Mouse (Mus musculus) brain, embryonic 14.5 days (tissue): Measurements from ENCODE around the gene Crb2. TPM values are rescaled to one million over a fixed set of nuclear protein-coding genes. Genes with fewer than 3 reads are reported as not detected.
A peak's percentile ranks its signal among the peaks of the same experiment; 100 is the strongest.

ENCODE experiments used
- DNase-seq: peaks from one replicate; pipeline ENCODE4 v3.0.0-alpha.2; 2011; ENCODE audit warnings: low read depth
- CTCF ChIP-seq: fragments of 200-500 bp; IDR thresholded peaks from 2 replicates; pipeline ENCODE4 v1.5.1; 2012; ENCODE audit warnings: inconsistent platforms, mild to moderate bottlenecking, moderate library complexity, borderline replicate concordance; ENCODE audit not compliant: insufficient read depth, insufficient read length; ENCODE audit errors: extremely low read depth
- POLR2A ChIP-seq: fragments of 200-500 bp; IDR thresholded peaks from 2 replicates; pipeline ENCODE4 v1.6.1; 2012; ENCODE audit warnings: mild to moderate bottlenecking, inconsistent platforms, borderline replicate concordance; ENCODE audit not compliant: poor library complexity, insufficient read depth, insufficient read length, severe bottlenecking; ENCODE audit errors: extremely low read depth
- polyA plus RNA-seq: library from polyadenylated mRNA; depleted of rRNA; stranded (reverse); fragments of >200 nt; gene quantifications from 2 replicates; pipeline ENCODE4 v1.2.3, GENCODE M21; 2012

Crb2 gene
- polyA plus RNA-seq, 1 experiment: 11.3 TPM

DNA sequence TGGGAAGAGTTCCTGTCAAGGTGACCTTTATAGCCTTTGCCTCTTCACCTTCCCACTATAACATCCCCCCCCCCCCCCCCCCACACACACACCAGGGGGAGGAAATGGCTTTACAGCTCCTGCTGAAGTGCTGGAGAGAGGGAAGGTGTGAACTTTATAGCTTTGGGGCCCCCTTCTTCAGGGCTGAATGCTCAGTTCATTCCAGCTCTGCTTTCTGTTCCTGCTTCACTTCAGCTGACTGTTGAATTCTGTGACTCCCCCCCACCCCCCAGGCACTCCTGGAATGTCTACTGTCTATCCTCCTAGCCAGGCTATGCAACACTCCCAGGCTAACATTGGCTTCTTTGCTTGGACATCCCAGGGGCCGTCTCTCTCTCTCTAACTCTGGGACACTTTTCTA, 20.0 kb downstream of the Crb2 start:
- DNase-seq: no peak
- no peak for TF ChIP-seq CTCF
- TF ChIP-seq POLR2A: no peak

DNA sequence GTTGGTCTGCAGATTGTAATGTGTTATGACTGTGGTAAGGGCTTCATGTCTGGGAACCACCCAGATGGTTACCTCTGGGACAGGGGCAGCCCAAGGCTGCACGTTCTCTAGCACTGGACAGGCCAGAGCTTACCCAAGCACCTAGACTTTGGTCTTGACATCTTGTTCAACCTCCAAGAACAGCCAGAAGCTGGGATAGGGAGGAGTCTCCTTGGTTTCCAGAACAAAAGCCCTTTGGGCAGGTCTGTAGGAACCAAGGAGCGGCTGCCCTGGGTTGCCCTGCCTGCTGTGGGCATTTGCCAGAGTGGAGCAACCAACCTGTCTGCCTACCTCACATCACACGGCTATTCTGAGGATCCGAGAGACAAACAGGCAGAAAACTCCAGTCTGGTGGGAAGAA, 21.0 kb downstream of the Crb2 start:
- DNase-seq: no peak
- TF ChIP-seq POLR2A: no peak
- TF ChIP-seq CTCF: no peak

DNA sequence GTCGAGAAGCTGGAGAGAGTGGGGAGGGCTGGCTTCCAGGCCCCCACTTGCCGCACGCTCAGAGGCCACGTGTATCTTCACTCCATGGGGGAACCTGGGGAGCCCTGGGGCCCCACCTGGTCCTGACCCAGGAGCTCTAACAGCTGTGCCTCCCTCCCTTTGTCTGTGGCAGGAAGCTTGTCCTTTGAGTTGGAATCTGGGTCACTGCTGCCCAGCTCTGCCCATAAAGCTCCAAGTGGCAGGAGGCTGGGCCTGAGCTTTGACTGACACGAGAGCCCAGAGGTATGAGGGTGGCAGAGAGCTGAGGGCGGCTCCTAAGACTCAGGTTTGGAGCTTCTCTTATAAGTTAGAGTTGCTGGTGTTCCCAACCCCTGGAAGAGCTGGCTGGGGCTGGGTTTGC, 23.1 kb downstream of the Crb2 start:
- TF ChIP-seq CTCF: no peak
- no peak for TF ChIP-seq POLR2A
- DNase-seq: peak; percentile 29

DNA sequence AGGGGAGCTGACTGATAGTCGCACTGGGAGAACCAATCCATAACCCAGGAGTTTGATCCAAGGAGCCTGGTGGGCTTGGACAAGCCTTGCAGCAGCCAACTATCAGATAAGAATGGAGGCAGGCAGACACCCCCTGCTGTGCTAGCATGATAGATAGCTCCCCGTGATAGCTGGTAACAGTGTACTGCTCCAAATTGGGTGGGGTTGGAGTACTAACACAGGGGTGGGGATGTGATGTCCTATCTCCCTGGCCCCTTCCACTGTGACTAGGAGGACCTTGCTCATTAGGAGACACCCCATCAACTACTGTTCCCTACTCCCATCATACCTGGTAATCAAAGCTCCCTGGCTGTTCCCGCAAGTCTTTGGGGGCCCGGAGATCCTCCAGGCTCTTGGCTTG, 25.6 kb downstream of the Crb2 start:
- DNase-seq: no peak
- TF ChIP-seq CTCF (no peak), POLR2A (no peak)

DNA sequence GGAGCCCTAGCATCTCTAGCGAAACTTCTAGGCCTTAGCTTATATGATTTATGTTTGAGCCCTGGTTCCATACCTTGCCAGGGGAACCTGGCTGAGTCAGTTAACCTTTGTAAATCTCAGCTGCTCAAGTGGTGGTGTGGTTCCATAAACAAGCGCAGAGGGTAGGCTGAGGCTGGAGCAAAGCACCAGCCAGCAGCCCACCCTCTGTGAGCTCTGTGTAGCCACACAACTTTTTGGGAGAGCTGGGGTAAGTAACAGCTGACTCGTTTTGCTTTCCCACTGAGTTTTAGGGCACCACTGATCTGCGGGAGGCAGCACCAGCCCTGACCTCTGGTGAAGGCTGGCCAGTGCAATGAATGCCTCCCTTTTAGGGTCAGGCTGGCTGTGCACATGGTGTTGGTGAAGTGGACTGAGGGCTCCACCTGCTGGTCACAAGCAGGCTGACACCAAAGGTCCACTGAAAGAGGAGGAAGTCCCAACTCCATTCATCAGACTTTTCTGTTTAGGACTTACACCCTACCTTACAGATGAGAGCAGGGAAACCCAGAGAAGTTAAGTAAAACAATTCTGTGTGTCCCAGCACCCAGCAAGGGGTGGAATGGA, 26.7 kb downstream of the Crb2 start:
- DNase-seq: peak; percentile 86
- TF ChIP-seq CTCF (peak; percentile 97), POLR2A (no peak)

DNA sequence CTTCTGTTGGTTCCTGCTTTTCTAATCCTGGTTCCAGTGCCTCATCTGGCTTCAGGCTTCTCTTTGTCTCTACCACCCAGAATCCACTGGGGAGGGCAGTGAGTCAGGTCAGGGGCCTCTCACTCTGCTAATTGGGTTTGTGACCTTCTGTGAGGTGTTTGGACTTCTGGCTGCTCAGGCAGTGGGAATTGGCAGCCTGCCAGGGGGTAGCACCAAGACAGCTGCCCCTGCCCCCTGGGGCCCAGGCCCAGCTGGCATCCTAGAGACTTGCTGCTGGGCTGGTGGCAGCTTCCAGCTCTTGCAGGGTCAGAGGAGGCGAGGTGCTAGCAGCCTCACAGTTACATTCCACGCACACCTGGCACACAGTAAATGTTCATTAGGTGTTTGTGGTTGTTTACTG, 35.6 kb downstream of the Crb2 start:
- TF ChIP-seq POLR2A (no peak), CTCF (no peak)
- DNase-seq: peak; percentile 73

DNA sequence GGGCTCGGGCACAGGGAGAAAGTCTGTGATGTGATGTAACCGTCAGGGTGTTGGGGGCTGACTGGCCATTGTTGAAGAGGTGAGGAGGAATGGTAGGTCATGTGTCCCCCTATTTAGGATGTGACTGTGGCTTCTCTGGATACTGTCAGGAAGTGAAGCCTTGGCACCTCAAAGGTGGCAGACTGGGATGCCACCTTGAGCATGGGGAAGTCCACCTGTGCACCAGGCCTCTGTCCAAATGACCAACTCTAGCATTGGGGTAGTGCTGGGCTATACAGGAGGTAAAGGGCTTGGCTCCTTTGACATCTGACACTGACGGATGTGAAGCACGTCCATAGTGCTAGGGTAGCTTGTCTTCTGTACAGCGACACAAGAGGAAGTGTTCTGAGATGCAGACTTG, 36.4 kb downstream of the Crb2 start:
- no peak for DNase-seq
- TF ChIP-seq POLR2A (no peak), CTCF (no peak)

DNA sequence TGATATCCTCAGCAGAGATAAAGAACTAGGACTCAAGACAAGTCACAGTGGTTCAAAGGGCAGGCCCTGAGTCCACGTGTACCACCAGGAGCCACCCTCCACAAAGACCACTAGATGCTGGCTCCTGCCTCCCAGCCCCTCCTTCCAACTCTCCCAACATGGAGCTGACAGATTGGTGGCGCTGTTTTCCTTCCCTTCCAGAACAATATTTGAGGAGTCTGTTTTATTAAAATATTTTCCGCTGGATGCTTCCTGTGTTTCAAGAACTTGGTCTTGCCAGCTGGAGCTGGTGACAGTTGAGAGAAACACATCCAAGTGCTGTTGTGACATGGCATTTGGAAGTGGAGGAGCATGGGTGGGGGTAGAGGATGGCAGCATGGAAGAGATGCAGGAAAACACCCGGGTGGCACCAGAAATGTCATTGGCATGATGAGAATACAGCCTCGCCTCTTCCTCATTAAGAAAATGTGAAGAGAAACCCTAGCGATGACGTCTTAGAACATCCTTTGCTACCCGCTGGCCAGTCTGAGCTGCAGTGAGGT, 38.8 kb downstream of the Crb2 start:
- DNase-seq: peak; percentile 72
- TF ChIP-seq CTCF: no peak
- no peak for TF ChIP-seq POLR2A

DNA sequence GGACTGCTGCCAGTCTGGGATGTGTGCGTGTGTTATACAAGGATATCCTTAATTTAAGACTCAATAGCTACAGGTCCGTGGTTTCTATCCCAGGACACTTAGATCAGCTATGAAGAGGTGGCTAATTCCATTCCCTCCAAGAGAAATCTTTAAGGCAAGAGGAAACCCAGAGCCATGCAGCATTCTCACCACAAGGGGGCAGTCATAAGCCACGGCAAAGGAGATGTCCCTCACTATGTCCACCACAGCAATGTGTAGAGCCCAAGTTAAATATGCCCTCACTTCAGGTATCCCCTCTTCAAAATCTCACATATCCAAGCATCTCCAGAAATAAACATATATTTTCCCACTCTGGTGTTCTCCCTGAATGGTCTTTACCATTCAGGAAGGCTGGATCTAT, 39.6 kb downstream of the Crb2 start:
- peak; percentile 93 for TF ChIP-seq CTCF
- no peak for TF ChIP-seq POLR2A
- peak; percentile 87 for DNase-seq

DNA sequence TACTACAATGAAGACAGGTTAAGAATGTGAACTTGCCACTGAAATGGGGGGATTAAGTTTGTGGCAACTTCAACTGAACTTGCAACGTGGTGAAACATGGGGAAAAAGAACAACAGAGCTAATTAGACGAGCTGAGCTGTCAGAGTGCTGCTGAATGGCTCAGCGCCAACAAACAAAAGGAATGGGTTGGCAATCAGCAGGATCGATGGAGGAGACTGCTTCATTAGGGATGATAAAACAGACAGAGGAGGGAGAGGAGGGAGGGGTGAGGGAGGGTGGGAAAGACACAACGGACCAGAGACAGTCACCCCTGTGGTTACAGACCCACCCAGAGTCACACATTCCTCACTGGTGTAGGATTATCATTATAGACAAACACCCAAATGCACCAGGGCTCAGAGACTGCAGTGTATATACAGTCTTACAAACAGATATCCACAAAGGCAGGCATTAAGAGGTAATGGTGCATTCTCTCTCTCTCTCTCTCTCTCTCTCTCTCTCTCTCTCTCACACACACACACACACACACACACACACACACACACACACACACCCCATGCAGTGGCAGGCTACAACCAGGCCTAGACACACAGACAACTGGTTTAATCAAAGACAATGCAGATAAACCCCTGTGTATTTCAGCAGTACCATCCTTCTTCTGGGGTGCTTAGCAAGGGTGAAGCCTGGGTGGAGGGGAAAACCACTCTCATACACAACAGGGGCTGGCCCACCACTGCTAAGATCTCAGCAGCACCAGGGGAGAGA, 42.9 kb downstream of the Crb2 start:
- peak; percentile 94 for DNase-seq
- TF ChIP-seq POLR2A (no peak), CTCF (no peak)

DNA sequence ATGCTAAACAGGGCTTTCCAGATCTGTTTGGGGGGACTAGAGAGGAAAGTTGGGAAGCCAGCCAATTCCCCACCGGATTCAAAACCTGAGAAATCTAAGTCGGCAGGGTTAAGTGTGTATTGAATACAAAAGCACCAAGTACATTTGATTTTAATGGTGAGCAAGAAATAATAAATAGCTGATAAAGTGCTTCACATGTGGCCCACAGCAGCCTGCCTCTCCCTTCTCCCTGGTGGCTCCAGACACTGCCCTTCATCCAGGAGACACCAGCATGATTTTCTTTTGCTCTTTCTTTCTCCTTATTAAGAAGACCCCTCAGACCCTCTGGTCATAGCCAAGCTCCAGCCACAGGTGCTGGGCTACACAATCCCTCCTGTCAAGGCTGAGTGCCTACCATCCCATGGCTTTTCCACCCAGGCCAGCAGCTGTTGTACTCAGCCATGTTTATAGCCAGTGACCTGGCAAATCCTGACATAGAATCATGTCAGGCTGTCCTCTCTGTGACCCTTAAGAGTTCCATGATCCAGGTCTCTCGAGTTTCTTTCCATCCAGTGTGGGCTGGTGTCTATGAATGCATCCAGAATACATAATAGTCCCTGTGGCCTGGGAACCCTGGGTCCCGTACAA, 43.6 kb downstream of the Crb2 start:
- TF ChIP-seq CTCF (no peak), POLR2A (no peak)
- DNase-seq: peak; percentile 87

DNA sequence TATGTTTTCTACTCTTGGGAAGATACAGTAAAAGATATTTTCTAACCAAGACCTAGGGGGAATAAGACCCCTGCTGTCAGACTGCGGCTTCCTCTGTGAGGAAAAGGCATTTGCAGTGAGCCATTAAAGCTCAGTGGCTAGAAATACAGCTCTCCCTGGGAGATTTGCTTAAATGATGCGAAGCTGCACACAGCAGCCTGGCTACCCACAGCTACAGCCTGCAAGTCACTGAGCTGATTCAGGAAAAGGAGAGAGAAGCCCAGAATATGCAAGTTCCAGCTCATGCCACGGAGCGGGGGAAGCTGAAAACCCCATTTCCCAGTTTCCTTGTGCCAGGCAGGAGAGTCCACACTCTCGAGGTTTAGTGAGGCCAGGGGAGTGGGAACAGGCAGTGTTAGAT, 46.1 kb downstream of the Crb2 start:
- no peak for TF ChIP-seq CTCF
- TF ChIP-seq POLR2A: no peak
- DNase-seq: peak; percentile 57

DNA sequence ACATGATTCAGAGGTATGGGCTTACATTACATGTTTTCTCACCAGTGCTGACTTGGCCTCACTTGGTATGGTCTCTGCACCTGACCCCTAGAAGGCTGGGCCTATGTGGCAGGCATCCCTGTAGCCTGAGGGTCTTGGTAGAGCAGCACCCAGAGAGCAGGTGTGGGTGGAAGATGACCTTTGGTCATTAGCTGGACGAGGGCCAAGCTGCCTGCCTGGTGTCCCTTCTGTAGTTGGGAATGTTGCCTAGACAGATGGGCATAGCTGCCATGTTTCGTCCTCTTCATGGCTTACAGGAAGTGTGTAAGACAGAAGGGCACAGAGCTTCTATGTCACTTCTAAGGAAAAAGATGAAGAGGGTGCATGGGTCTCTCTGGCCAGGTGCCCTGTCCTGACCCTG, 47.8 kb downstream of the Crb2 start:
- DNase-seq: no peak
- TF ChIP-seq POLR2A (no peak), CTCF (no peak)
